Mouse (Mus musculus) liver, embryonic 14.5 days (tissue): ENCODE measurements around the gene Sncb. TPM values are rescaled to one million over a fixed set of nuclear protein-coding genes. Genes with fewer than 3 reads are reported as not detected.
"Not testable (repeated sequence)": the region's sequence is repeated elsewhere in the genome, so short reads cannot be mapped to it uniquely, and the experiment has no call there.

ENCODE experiments used
- ATAC-seq: fragments of 200-750 bp; cut with Nextera tagmentation; 2 replicates; pipeline ENCODE4 v1.8.0; 2017; ENCODE audit warnings: moderate number of reproducible peaks, mild to moderate bottlenecking, moderate library complexity; ENCODE audit not compliant: insufficient read depth
- DNase-seq, 3 experiments: peaks; one replicate each; pipeline ENCODE4 v3.0.0-alpha.2; 2012 to 2013; ENCODE audit warnings: low read depth in 3 of 3, low spot score in 3 of 3
- H3K27ac ChIP-seq: fragments of 300-500 bp; sonication (generic); 2 replicates; pipeline ENCODE4 v1.5.1; 2014; ENCODE audit warnings: moderate library complexity, mild to moderate bottlenecking, control low read depth, inconsistent platforms
- H3K27me3 ChIP-seq: fragments of 300-500 bp; sonication (generic); 2 replicates; pipeline ENCODE4 v1.6.1; 2014; ENCODE audit warnings: mild to moderate bottlenecking, low read length, moderate library complexity; ENCODE audit not compliant: control insufficient read depth, insufficient read depth
- H3K36me3 ChIP-seq: fragments of 300-500 bp; sonication (generic); replicated peaks from 2 replicates; pipeline ENCODE4 v1.6.1; 2014; ENCODE audit warnings: low read depth; ENCODE audit not compliant: control insufficient read depth, insufficient read depth
- H3K4me1 ChIP-seq, 2 experiments: fragments of 200-500 bp in 1 of 2; fragments of 300-500 bp in 1 of 2; sonication (generic) in 1 of 2; replicated peaks; 2 replicates each; pipeline ENCODE4 v1.6.1; 2012 to 2014; ENCODE audit warnings: antibody characterized with exemption in 1 of 2, inconsistent platforms in 1 of 2, low read length in 1 of 2; ENCODE audit not compliant: control insufficient read depth in 2 of 2, insufficient read depth in 2 of 2
- H3K4me2 ChIP-seq: fragments of 300-500 bp; sonication (generic); 2 replicates; pipeline ENCODE4 v1.6.1; 2014; ENCODE audit warnings: low read depth, mild to moderate bottlenecking, control low read depth, moderate library complexity
- H3K4me3 ChIP-seq, 2 experiments: fragments of 200-500 bp in 1 of 2; fragments of 300-500 bp in 1 of 2; sonication (generic) in 1 of 2; 2 replicates each; pipeline ENCODE4 v1.5.1; 2012 to 2014; ENCODE audit warnings: low read depth in 2 of 2, low read length in 2 of 2, mild to moderate bottlenecking in 2 of 2, control low read depth in 1 of 2, inconsistent platforms in 1 of 2, moderate library complexity in 1 of 2; ENCODE audit not compliant: insufficient read depth in 1 of 2
- H3K9ac ChIP-seq: fragments of 300-500 bp; sonication (generic); replicated peaks from 2 replicates; pipeline ENCODE4 v1.6.1; 2014; ENCODE audit warnings: mild to moderate bottlenecking, control low read depth, moderate library complexity
- H3K9me3 ChIP-seq: fragments of 300-500 bp; sonication (generic); 2 replicates; pipeline ENCODE4 v1.6.1; 2016; ENCODE audit warnings: low read length, mixed read lengths; ENCODE audit not compliant: control insufficient read depth
- CTCF ChIP-seq: IDR thresholded peaks from 2 replicates; pipeline ENCODE4 v1.5.1; 2016; ENCODE audit warnings: antibody characterized with exemption, low read depth, control low read depth
- EP300 ChIP-seq: IDR thresholded peaks from 2 replicates; pipeline ENCODE4 v1.6.1; 2016; ENCODE audit warnings: antibody characterized with exemption, low read depth
- whole genome bisulfite sequencing: fragments of 180-500 bp; shearing (Covaris S2); extraction: QIAGEN DNeasy Blood & Tissue Kit; methylation state at CpG from one replicate; pipeline ENCODE4 v1.1.7; 2014; ENCODE audit not compliant: insufficient replicate concordance; 5-methylcytosine and 5-hydroxymethylcytosine counted together
- polyA plus RNA-seq, 2 experiments: library from polyadenylated mRNA; depleted of rRNA in 1 of 2; stranded (reverse) in 1 of 2; unstranded in 1 of 2; fragments of >200 nt; fragmentation: Nextera tagmentation in 1 of 2; extraction: Ambion mirVana in 1 of 2; gene quantifications; 2 replicates each; pipeline versions ENCODE4 v1.2.1 to v1.2.3; 2012 to 2014

Gene Sncb
- polyA plus RNA-seq, 2 experiments: 0.02 TPM; not detected in 1

DNA sequence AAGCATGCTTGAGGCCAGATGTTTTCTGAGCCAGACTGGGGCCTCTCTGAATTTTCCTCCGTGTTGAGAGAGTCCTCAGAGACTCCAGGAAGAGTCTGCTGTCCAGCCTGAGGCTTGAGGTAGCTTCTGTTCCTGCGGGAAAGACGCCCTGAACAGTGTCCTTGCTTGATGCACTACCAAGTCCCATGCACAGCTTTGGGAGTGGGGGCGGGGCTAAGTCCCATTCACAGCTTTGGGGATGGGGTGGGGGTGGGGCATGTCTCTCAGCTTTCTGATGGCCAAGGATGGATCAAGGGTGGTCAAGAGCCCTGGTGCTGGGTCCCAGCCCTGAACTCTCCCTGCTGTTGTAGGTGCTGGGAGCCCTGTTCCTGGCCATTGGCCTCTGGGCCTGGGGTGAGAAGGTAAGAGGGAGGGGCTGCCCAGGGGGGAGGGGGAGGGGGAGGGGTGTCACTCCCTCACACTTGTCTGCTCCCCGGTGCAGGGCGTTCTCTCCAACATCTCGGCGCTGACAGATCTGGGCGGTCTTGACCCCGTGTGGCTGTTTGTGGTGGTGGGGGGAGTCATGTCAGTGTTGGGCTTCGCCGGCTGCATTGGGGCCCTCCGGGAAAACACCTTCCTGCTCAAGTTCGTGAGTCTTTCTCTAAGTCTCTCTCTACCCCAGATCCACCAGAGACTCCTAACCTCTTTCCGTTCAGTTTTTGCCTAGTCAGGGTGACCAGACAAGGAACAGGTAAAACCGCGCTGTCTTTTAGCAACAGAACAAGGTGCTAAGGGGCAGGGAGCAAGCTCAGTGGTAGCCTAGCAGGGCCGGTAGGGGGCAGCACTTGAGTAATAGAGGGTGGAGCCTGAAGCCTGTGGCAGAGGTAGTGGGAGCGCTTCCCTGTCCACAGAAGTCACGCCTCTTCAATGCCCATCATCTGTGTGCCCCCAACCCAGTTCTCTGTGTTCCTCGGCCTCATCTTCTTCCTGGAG is 26.1 kb upstream of the Sncb start:
- Histone ChIP-seq H3K36me3 (no peaks in the 10 kb centered on the region), H3K4me3 (no peak overlapping the region), H3K27me3 (peaks cover 18% of the 10 kb centered on the region), H3K4me2 (no peak overlapping the region), H3K27ac (no peak overlapping the region), H3K4me1 (no peaks in the 10 kb centered on the region), H3K9ac (no peak overlapping the region), H3K9me3 (no peaks in the 10 kb centered on the region)
- DNase-seq (no peak), ATAC-seq (no peak)
- 9% methylated on average over 21 of the region's 21 CpGs for WGBS
- TF ChIP-seq CTCF (peak; percentile 54), EP300 (no peak)

DNA sequence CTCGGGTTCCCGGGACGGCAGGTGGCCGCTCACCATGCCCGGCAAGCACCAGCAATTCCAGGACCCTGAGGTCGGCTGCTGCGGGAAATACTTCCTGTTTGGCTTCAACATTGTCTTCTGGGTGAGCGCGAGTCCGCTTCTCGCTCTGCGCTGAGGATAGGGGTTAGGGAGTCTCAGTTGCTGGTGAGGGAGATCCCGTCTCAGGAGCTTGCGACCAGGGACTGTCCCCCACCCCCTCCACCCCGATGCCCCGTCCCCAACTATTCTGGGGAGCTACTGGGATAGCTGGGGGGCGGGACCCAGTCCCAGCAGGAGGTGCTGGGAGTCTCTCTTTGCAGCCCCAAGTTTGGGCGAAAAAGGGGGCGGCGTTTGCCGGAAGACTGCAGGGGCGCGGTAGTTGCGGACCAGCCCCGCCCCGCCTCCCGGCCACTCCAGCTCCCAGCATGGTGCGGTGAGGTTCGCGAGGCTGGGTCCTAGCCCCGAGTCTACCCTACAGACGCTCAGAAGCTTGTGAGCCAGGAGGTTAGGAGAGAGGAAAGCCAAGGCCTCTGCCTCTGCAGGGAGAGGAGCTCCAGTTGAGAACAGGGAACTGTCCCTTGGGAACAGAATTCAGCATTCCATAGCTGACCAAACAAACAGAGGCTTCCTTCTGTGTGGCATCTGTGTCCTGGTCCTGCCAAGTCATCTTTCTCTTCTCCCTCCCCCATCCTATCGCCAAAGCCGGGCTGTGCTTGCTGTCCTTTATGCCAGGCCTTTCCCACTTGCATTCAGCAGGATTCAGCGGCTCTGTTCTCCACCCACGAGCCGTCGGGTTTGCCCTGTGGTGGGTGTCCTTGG is 23.4 kb upstream of the Sncb start:
- H3K4me1 ChIP-seq: no peaks in the 10 kb centered on the region
- H3K27ac ChIP-seq: no peak overlapping the region
- peak overlapping the region; percentile 37 to 46 for H3K4me3 ChIP-seq
- ATAC-seq: peak; percentile 18; the same call in 1 of the 2 replicates
- H3K36me3 ChIP-seq: no peaks in the 10 kb centered on the region
- no peak overlapping the region for H3K9ac ChIP-seq
- no peak for TF ChIP-seq CTCF
- no peak for TF ChIP-seq EP300
- no peaks in the 10 kb centered on the region for H3K9me3 ChIP-seq
- peaks cover 18% of the 10 kb centered on the region for H3K27me3 ChIP-seq
- peak overlapping the region; percentile 65 for H3K4me2 ChIP-seq
- 2% methylated on average over 37 of the region's 38 CpGs for WGBS
- no peak for DNase-seq

DNA sequence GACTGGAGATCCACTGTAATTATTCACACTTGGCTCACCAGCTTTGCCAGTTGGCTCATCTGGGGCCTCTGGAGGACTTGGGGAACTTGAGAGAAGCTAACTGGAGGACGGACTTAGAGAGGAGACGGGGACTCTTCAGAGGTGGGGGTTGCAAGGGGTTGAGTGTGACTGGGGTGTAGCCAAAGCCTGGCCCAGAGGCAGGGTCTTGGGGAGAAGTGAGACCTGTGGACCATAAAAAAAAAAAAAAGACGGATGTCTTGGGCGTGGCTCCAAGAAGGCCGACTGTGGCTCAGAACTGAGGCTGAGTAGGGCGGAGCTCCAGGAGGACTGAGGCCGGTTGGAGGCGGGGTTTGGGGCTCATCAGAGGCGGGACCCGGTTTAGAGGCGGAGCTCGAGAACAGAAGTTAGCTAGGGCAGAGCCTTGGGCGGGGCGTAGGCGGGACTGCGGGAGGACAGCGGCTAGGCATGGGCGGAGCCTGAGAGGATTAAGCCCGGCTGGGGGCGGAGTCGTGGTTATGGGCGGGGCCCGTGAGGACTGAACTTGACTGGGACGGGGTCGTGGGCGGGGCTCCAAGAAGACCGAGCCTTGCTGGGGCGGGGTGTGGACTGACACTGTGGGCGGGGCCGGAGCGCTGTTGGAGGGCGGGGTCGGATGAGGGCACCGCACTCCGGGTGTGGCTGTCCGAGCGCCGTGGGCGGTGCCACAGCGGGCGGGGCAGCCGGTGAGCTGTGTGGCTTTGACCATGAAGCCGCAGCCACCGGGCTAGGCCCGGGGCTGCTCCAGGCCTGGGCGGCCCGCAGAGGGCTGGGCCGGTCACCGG is 22.6 kb upstream of the Sncb start, which contains the start of gene Tspan17:
Gene Tspan17, plus strand, starts transcription at position 638 of the 821 bp plus-strand sequence.
- peak within 1 kb of the TSS; percentile 37 to 46 for H3K4me3 ChIP-seq
- ATAC-seq (peak; percentile 83), DNase-seq (peak; percentile 63 to 75 (median 69))
- 3% methylated on average over 49 of the region's 49 CpGs for WGBS
- peak within 1 kb of the TSS; percentile 65 for H3K4me2 ChIP-seq
- TF ChIP-seq CTCF (no peak), EP300 (no peak)
- no peak within 1 kb of the TSS for H3K9ac ChIP-seq
- no peaks in the 10 kb centered on the region for H3K9me3 ChIP-seq
- H3K4me1 ChIP-seq: no peaks in the 10 kb centered on the region
- peaks cover 18% of the 10 kb centered on the region for H3K27me3 ChIP-seq
- H3K36me3 ChIP-seq: no peaks in the 10 kb centered on the region
- no peak within 1 kb of the TSS for H3K27ac ChIP-seq

DNA sequence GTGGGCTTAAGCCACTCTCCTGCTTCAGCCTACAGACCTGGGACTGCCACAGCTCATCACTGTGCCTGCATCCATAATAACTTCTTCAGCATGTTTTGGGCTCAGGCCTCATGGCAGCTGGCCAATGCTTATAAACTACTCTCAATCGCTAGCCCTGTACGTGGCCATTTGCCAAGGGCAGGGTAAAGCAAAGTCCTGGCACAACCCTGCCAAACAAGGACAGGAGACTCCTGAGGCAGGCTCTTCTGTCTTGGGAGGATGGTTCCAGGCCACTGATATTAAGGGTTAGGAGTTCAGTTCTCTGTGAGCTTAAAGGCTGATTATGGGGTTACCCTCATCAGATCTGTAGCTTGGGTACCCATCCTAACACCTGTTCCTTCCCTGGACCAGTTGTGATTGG is 21.2 kb upstream of the Sncb start:
- ATAC-seq, H3K9me3 ChIP-seq, H3K36me3 ChIP-seq, H3K4me1 ChIP-seq, H3K4me2 ChIP-seq, H3K27ac ChIP-seq, DNase-seq, H3K4me3 ChIP-seq, H3K9ac ChIP-seq: not testable (repeated sequence)
- peaks cover 18% of the 10 kb centered on the region for H3K27me3 ChIP-seq
- WGBS: 64% methylated on average over 2 of the region's 2 CpGs
